Mouse (Mus musculus) testis, adult 2 months (tissue): ENCODE data around the gene Gm10229. TPM values are rescaled to one million over a fixed set of nuclear protein-coding genes. Genes with fewer than 3 reads are reported as not detected.
"Not testable (repeated sequence)": the region's sequence is repeated elsewhere in the genome, so short reads cannot be mapped to it uniquely, and the experiment has no call there.

Source experiments
- H3K27ac ChIP-seq: fragments of 200-500 bp; 2 replicates; pipeline ENCODE4 v1.5.1; 2012; ENCODE audit warnings: low read depth, low read length; ENCODE audit not compliant: control insufficient read depth, insufficient read depth
- H3K27me3 ChIP-seq: fragments of 200-500 bp; 2 replicates; pipeline ENCODE4 v1.6.1; 2012; ENCODE audit warnings: mild to moderate bottlenecking, low read length, moderate library complexity; ENCODE audit not compliant: control insufficient read depth, insufficient read depth
- H3K36me3 ChIP-seq: fragments of 200-500 bp; 2 replicates; pipeline ENCODE4 v1.6.1; 2012; ENCODE audit warnings: mild to moderate bottlenecking, low read length; ENCODE audit not compliant: control insufficient read depth, insufficient read depth
- H3K4me1 ChIP-seq: fragments of 200-500 bp; 2 replicates; pipeline ENCODE4 v1.6.1; 2012; ENCODE audit warnings: low read length; ENCODE audit not compliant: control insufficient read depth, insufficient read depth
- H3K4me3 ChIP-seq: fragments of 200-500 bp; 2 replicates; pipeline ENCODE4 v1.5.1; 2012; ENCODE audit warnings: low read depth, mild to moderate bottlenecking, low read length, moderate library complexity, mixed read lengths; ENCODE audit not compliant: control insufficient read depth
- CTCF ChIP-seq: fragments of 200-500 bp; IDR thresholded peaks from 2 replicates; pipeline ENCODE4 v1.5.1; 2012; ENCODE audit warnings: low read depth, mild to moderate bottlenecking, inconsistent platforms, low read length, moderate library complexity; ENCODE audit not compliant: control insufficient read depth, insufficient read depth, insufficient replicate concordance
- POLR2A ChIP-seq: fragments of 200-500 bp; IDR thresholded peaks from 2 replicates; pipeline ENCODE4 v1.6.1; 2012; ENCODE audit warnings: low read depth, mild to moderate bottlenecking, inconsistent platforms, low read length, moderate library complexity; ENCODE audit not compliant: control insufficient read depth
- polyA plus RNA-seq: library from polyadenylated mRNA; depleted of rRNA; stranded (reverse); fragments of >200 nt; gene quantifications from 2 replicates; pipeline ENCODE4 v1.2.3, GENCODE M21; 2012; rRNA removed

Gm10229 gene
- not detected in 2 replicates for polyA plus RNA-seq

- not testable (repeated sequence) for H3K36me3 ChIP-seq, H3K27me3 ChIP-seq
Observed at GRCm38 (mm10) chr16:89014984-89015383, at the start of gene Gm10229. Gene Gm10229, plus strand, starts transcription at chr16:89015284.

GRCm38 (mm10) chr16:89010659-89011058, 4.4 kb upstream of the Gm10229 start, which contains the start of gene Krtap22-2:
Gene Krtap22-2, minus strand, starts transcription at chr16:89010759.
- TF ChIP-seq CTCF (no peak), POLR2A (no peak)
- H3K4me1 ChIP-seq = no peaks in the 10 kb centered on the region
- H3K27ac ChIP-seq = no peak within 1 kb of the TSS
- no peaks in the 10 kb centered on the region for H3K27me3 ChIP-seq
- no peak within 1 kb of the TSS for H3K4me3 ChIP-seq
- no peaks in the 10 kb centered on the region for H3K36me3 ChIP-seq

More at GRCm38 (mm10) chr16:89014984-89015383, at the start of gene Gm10229:
- H3K27ac ChIP-seq, H3K4me1 ChIP-seq, H3K4me3 ChIP-seq: not testable (repeated sequence)

- Histone ChIP-seq H3K36me3 (no peaks in the 10 kb centered on the region), H3K27ac (no peak overlapping the region), H3K4me1 (no peaks in the 10 kb centered on the region), H3K27me3 (no peaks in the 10 kb centered on the region), H3K4me3 (no peak overlapping the region)
- no peak for TF ChIP-seq CTCF
- TF ChIP-seq POLR2A = no peak
Observed at GRCm38 (mm10) chr16:89013973-89014372, 1.1 kb upstream of the Gm10229 start.

GRCm38 (mm10) chr16:89031399-89031798, 16.3 kb downstream of the Gm10229 start, which contains the start of gene Krtap6-1:
Gene Krtap6-1, plus strand, starts transcription at chr16:89031699.
- H3K27ac ChIP-seq, H3K4me3 ChIP-seq, H3K27me3 ChIP-seq, H3K4me1 ChIP-seq, H3K36me3 ChIP-seq: not testable (repeated sequence)

GRCm38 (mm10) chr16:89041372-89041771, 26.3 kb downstream of the Gm10229 start, which contains the start of gene Gm10228:
Gene Gm10228, minus strand, starts transcription at chr16:89041472.
- H3K36me3 ChIP-seq, H3K27me3 ChIP-seq, H3K4me3 ChIP-seq, H3K27ac ChIP-seq, H3K4me1 ChIP-seq: not testable (repeated sequence)

GRCm38 (mm10) chr16:89047783-89048182, 32.7 kb downstream of the Gm10229 start, which contains the start of gene Krtap6-5:
Gene Krtap6-5, minus strand, starts transcription at chr16:89047883.
- no peaks in the 10 kb centered on the region for H3K36me3 ChIP-seq
- H3K27ac ChIP-seq = no peak within 1 kb of the TSS
- H3K4me1 ChIP-seq = no peaks in the 10 kb centered on the region
- H3K27me3 ChIP-seq = no peaks in the 10 kb centered on the region
- H3K4me3 ChIP-seq = no peak within 1 kb of the TSS
- TF ChIP-seq CTCF = no peak
- no peak for TF ChIP-seq POLR2A

- not testable (repeated sequence) for H3K27ac ChIP-seq, H3K4me3 ChIP-seq, H3K27me3 ChIP-seq, H3K36me3 ChIP-seq, H3K4me1 ChIP-seq
Observed at GRCm38 (mm10) chr16:89063902-89064301, 48.8 kb downstream of the Gm10229 start, which contains the start of gene 1110025L11Rik. Gene 1110025L11Rik, minus strand, starts transcription at chr16:89064002.

Other genes starting within 250 kb of the Gm10229 start
- gene 2310057N15Rik, start 241.1 kb upstream of the Gm10229 start, polyA plus RNA-seq = not detected in 2 replicates
- gene Gm5965, start 237.4 kb upstream of the Gm10229 start, polyA plus RNA-seq = not detected in 2 replicates
- not detected in 2 replicates for gene Gm20741, start 203.1 kb upstream of the Gm10229 start, polyA plus RNA-seq
- gene Krtap15, start 195.1 kb upstream of the Gm10229 start, polyA plus RNA-seq = not detected in 2 replicates
- not detected in 2 replicates for gene Krtap14, start 189.1 kb upstream of the Gm10229 start, polyA plus RNA-seq
- gene Krtap19-1, start 145.9 kb upstream of the Gm10229 start, polyA plus RNA-seq = not detected in 2 replicates
- not detected in 2 replicates for gene Krtap19-2, start 141.0 kb upstream of the Gm10229 start, polyA plus RNA-seq
- gene Krtap19-3, start 137.2 kb upstream of the Gm10229 start, polyA plus RNA-seq = not detected in 2 replicates
- gene Krtap19-4, start 130.2 kb upstream of the Gm10229 start, polyA plus RNA-seq = not detected in 2 replicates
- not detected in 2 replicates for gene Krtap19-5, start 118.8 kb upstream of the Gm10229 start, polyA plus RNA-seq
- not detected in 2 replicates for gene Krtap19-9b, start 83.0 kb upstream of the Gm10229 start, polyA plus RNA-seq
- gene Krtap16-3, start 52.4 kb upstream of the Gm10229 start, polyA plus RNA-seq = not detected in 2 replicates
- not detected in 2 replicates for gene Krtap22-2, start 4.5 kb upstream of the Gm10229 start, polyA plus RNA-seq
- not detected in 2 replicates for gene Krtap6-1, start 16.4 kb downstream of the Gm10229 start, polyA plus RNA-seq
- gene Gm10228, start 26.2 kb downstream of the Gm10229 start, polyA plus RNA-seq = not detected in 2 replicates
- not detected in 2 replicates for gene Krtap6-5, start 32.6 kb downstream of the Gm10229 start, polyA plus RNA-seq
- gene 1110025L11Rik, start 48.7 kb downstream of the Gm10229 start, polyA plus RNA-seq = 0.99 and 1.1 TPM in 2 replicates
- gene Krtap6-3, start 68.7 kb downstream of the Gm10229 start, polyA plus RNA-seq = not detected in 2 replicates
- gene Gm6358, start 125.6 kb downstream of the Gm10229 start, polyA plus RNA-seq = not detected in 2 replicates
- gene Gm10061, start 135.8 kb downstream of the Gm10229 start, polyA plus RNA-seq = not detected in 2 replicates
- 8.4 and 15.0 TPM in 2 replicates for gene Gm9789, start 142.7 kb downstream of the Gm10229 start, polyA plus RNA-seq
- not detected in 2 replicates for gene Gm7735, start 154.2 kb downstream of the Gm10229 start, polyA plus RNA-seq
- not detected in 2 replicates for gene 1110057P08Rik, start 159.5 kb downstream of the Gm10229 start, polyA plus RNA-seq
- gene Krtap20-2, start 190.6 kb downstream of the Gm10229 start, polyA plus RNA-seq = not detected in 2 replicates